Mouse (Mus musculus) monocyte, adult 5-6 weeks (primary cell): ENCODE measurements at regions not wholly inside any gene's neighbourhood (a gene's known extent, or its start where the extent isn't known, plus 50 kb on each side); places are given as distances from the start of the nearest gene placed in this dataset.
A peak's percentile ranks its signal among the peaks of the same experiment; 100 is the strongest.
"Not testable (repeated sequence)": the region's sequence is repeated elsewhere in the genome, so short reads cannot be mapped to it uniquely, and the experiment has no call there.

ENCODE experiments used
- ATAC-seq: fragments of 153-309, 156-312 bp; replicated peaks from 2 replicates; pipeline ENCODE4 v1.8.0; 2017; ENCODE audit warnings: mild to moderate bottlenecking; ENCODE audit not compliant: low TSS enrichment, insufficient number of reproducible peaks, severe bottlenecking, poor library complexity, low FRiP score

DNA sequence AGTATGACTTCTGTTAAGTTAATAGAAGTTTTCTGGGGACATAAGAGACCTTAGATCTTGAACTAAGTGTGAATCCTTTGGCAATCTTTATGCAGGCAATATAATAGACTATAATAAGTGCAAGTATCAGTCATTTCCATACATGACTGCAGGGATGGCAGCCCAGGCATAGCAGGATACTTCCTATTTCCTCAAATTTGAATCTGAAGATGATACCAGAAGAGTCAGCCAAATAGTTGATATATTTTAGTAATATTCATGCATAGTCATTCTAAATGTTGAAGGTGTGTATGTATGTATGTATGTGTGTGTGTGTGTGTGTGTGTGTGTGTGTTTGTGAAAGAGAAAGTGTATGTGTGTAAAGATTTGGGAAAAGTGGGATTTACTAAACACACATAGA lies 64.3 kb downstream of the Prl2c2 start:
- not testable (repeated sequence) for ATAC-seq

DNA sequence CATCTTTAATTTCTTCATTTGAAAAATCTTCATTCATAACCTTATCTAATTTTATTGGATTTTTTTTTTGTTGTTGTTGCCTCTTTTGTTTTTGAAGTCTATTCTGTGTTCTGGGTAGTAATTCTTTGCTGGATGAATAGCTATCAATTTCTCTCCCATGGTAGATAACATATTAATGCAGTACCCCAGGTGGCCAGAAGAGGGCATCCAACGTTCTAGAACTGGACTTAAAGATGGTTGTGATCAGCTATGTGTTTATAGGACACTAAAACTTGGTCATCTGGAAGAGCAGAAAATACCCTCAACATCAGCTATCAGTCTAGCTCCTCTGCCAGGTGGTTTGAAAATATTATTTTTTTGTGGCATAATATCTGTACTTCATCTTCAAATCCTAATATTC lies 70.1 kb downstream of the Prl2c2 start:
- ATAC-seq, result not testable (repeated sequence)

DNA sequence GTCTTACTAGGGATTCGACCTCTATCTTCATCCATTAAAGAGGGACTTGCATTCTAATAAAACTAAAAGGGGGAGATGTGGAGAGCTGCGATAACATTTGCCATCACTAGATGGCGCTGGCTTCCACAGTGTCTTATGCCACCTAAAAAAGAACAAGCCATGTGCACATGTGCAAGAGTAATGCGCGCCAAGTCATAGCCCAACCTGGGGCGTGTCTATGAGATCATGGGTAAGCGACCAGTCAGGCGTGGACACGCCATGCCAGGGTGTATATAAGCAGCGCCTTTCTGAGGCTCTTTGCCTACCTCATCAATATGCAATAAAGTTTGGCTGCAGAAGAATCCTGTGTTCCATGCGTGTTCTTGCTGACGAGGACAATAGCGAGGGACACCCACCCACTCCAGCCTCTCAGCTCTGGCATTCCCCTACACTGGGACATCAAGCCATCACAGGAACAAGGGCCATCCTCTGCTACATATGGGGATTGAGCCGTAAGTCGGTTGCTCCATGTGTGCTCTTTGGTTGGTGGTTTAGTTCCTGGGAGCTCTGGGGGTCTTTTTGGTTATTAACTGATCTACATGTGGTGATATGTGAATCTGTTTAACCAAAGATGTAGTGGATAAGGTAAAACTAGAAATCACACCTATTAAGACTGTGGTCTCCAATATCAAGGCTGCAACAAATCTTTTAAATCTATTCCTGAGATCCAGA lies 73.1 kb downstream of the Prl2c2 start:
- ATAC-seq, result not testable (repeated sequence)

DNA sequence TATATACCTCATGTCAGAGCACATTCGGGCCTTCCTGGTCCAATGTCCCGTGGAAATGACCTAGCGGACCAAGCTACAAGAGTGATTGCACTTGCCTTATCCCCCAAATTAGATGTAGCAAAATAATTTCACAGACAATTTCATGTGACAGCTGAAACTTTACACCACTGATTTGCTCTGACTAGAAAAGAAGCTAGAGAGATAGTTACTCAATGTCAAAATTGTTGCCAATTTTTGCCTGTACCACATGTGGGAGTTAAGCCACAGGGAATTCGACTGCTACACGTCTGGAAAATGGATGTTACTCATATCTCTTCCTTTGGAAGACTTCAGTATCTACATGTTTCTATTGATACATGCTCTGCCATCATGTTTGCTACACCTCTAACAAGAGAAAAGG lies 74.6 kb downstream of the Prl2c2 start:
- ATAC-seq, result no peak

DNA sequence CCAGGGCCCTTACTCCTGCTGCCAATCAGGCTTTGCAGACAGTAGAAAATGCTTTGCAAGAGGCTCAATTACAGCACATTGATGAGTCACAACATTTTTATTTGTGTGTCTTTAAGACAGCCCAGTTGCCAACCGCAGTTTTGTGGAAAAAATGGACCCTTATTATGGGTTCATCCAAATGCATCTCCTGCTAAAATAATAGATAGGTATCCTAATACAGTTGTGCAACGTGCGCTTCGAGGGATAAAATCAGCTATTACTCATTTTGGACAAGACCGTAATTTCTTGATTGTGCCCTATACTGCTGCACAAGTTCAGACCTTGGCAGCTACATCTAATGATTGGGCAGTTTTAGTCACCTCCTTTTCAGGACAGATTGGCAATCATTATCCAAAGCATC lies 75.4 kb downstream of the Prl2c2 start:
- no peak for ATAC-seq

DNA sequence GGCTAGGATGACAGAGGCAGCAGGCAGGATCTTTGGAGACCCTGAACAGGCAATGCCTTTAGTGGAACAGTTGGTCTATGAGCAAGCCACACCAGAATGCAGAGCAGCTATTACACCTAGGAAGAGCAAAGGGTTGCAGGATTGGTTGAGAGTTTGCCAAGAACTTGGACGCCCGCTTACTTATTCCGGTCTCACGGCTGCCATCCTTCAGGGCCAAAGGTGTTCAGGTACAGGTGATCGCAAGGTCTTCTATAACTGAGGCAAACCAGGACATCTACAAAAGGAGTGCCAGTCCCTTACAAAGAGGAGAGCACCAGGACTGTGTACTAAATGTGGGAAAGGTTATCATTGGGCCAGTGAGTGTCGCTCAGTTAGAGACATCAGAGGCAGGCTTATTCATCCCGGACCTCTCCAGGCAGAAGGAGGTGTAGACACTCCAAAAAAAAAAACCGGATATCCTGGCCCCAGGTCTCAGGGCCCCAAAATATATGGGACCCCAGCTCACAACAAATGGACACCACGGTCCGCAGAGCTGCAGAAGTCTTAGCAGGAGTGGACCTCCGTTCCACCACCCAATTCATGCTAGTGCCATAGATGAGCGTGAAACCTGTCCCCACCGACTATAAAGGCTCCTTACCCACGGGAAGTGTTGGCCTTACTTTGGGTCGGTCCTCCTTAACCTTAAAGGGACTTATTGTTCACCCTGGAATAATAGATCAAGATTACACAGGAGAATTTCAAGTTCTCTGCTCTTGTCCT lies 77.4 kb downstream of the Prl2c2 start:
- ATAC-seq, result no peak

DNA sequence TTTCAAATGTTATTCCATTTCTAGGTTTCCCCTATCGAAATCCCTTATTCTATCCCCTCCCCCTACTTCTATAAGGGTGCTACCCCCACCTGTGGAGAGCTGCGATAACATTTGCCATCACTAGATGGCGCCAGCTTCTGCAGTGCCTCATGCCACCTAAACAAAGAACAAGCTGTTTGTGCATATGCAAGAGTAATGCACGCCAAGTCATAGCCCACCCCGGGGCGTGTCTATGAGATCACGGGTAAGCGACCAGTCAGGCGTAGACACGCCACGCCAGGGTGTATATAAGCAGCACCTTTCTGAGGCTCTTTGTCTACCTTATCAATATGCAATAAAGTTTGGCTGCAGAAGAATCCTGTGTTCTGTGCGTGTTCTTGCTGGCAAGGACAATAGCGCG lies 79.6 kb downstream of the Prl2c2 start:
- ATAC-seq, result no peak

DNA sequence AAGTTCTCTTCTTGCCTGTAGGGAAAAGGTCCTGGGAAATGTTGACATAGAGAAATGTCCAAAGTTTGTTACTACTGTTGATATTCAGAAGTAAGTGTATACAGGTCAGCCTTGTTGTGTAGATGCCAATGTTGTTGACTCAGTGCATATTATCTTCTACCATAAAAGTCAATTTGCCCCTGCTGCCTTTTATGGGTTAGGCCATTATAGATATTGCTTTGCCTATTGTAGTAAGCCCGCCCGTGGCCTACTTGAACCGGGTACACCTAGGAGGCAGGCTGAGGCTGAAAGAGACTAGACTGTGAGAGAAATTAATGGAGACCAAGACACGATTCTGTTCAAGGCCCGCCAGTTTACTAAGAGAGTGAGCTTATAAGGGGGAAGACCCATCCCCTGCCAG lies 92.3 kb downstream of the Prl2c2 start:
- 0 out of 2 replicates have a peak, but pooled peaks have one; percentile 18 for ATAC-seq

DNA sequence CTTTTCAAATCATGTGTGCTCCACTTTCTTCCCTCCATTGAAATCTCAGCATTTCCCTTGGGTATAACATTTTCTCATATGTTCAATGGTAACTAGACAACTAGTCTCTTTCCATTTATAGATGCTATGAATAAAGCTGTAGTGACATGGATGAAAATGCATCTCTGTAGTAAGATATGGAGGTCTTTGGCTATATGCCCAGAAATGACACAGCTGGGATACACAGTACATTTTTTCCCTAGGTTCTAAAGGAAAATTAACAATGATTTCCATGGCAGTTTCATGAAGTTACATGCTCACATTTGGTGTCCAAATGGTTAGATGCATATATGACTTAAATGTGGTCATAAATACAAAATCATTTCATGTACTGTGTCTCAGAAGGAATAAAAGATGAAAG lies 99.0 kb downstream of the Prl2c2 start:
- no peak for ATAC-seq

DNA sequence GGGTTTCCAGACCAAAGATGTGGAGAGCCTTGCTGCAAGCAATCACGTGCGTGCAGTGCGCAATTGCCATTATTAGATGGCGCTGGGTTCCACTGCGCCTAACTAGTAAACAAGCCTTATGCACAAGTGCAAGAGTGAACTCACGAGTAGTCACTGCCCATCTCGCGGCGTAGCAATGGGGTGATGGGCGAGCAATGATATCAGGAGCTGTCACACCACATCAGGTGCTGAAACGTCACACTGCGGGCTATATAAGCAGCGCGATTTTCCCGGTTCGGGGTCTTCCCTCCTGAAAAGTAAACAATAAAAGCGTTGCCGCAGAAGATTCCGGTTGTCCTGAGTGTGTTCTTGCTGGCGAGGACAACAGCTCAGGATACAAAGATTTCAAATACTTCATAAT lies 89.8 kb upstream of the Prl2c3 start:
- not testable (repeated sequence) for ATAC-seq

DNA sequence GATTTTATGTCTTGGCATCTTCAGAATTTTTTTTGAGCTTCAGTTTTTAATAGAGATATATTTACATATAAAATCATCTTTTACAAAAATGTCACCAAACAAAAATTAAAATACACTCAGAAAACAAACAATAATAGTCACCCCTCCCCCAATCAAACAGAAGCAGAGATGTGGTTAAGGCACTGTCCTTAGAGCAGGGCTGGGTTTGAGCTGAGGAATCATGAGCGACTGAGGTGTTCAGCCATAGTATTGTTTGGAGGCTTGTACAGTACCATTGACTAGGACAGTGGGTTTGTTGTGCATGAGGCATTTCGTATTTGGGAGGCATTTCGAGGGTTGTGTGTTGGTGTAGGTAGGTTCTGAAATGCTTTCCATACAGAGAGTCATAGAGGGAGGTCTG lies 79.6 kb upstream of the Prl2c3 start:
- not testable (repeated sequence) for ATAC-seq

DNA sequence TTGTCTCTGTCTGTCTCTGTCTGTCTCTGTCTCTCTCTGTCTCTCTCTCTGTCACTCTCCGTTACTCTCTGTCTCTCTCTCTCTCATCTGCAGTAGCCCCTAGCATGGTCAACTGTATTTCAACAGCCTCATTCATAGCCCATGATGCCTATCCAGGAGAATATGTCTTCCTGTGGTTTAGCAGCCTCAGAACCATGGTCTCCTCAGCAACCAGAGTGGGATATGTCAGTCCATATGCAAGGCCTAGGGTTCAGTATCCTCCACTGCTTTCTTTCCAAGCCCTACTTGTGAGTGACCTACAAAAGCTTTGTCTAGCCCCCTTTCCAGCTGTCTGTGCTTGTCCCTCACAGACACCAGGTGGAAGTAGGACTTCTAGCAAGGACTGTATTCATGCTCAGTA lies 65.1 kb upstream of the Prl2c3 start:
- peak; percentile 9; the same call in 1 of the 2 replicates for ATAC-seq

DNA sequence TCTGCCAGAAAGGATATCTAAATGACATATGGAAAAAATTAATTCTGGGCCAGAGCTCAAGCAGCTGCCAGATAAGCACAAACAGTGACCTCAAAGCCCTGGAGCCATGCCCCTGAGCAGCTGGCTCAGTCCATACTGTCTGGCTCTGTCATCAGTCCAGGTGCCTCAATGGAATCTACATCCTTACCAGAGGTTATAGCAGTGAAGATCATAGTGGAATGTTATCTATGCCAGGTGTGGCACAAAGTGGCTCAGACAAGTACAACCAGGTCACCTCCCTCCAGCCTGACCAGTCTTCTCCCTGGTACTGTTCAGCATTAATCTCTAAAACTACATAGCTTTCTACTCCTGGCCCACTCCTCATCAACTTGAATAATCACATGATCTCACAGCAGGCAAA lies 64.4 kb upstream of the Prl2c3 start:
- peak; percentile 50; the same call in 1 of the 2 replicates for ATAC-seq

DNA sequence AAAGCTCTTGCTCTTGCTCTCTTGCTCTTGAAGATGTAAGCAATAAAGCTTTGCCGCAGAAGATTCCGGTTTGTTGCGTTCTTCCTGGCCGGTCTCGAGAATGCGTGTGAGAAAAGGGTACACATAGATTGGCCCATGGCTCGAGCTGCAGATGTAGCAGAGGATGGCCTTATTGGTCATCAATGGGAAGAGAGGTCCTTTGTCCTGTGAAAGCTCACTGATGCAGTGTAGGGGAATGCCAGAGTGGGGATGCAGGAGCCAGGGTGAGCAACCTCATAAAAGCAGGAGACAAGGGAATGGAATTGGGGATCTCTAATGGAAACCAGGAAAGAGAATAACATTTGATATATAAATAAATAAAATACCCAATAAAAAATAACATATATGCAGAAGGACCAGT lies 63.7 kb upstream of the Prl2c3 start:
- not testable (repeated sequence) for ATAC-seq

DNA sequence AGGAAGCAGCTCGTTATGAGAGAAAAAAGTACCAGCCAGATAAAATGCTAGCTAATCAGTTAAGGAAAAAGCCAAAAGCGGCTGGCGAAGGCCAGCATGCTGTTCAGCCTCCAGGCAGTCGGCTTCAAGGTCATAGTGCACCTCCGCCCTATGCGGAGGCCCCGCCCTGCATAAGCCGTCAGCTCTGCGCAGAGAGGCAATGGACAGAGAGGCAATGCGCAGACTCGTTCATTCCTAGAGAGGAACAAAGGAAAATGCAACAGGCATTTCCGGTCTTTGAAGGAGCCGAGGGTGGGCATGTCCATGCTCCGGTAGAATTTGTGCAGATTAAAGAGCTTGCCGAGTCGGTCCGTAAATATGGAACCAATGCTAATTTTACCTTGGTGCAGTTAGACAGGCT lies 61.1 kb upstream of the Prl2c3 start:
- ATAC-seq, result not testable (repeated sequence)

DNA sequence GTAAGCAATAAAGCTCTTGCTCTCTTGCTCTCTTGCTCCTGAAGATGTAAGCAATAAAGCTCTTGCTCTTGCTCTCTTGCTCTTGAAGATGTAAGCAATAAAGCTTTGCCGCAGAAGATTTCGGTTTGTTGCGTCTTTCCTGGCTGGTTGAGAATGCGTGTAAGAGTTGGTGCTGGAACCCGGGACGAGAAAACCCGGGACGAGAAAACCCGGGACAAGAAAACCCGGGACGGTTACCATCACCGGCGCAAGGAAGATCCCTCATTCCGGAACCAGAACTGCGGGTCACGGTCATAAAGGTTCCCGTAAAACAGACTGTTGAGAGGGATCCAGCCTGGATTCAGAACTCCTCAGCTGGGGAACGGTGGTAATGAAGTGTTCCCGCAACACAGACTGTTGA lies 60.1 kb upstream of the Prl2c3 start:
- ATAC-seq, result not testable (repeated sequence)
